Comparison of ENCODE assay signal across 23 mouse cellular contexts in genomic region chr8:109987776-109988175, GRCm38 (mm10). TPM values are rescaled to one million over a fixed set of nuclear protein-coding genes. Genes with fewer than 3 reads are reported as not detected.
"Had no signal": no experiment of that assay in that cellular context is flagged by ENCODE, and none has a peak within 500 bp of the region (broad histone marks: within the 10 kb centered on the region; RNA-seq: fewer than 3 reads in every experiment).

No protein-coding gene starts in this region.

- H3K36me3 ChIP-seq: liver, embryonic 13.5 days; liver, embryonic 15.5 days; midbrain, embryonic 10.5 days; midbrain, embryonic 12.5 days; neural tube, embryonic 13.5 days; neural tube, embryonic 15.5 days had no signal

- H3K4me1 ChIP-seq: liver, embryonic 13.5 days; liver, embryonic 15.5 days; midbrain, embryonic 12.5 days had no signal

- H3K9me3 ChIP-seq: liver, embryonic 13.5 days; liver, embryonic 15.5 days; midbrain, embryonic 10.5 days; midbrain, embryonic 12.5 days; neural tube, embryonic 13.5 days; neural tube, embryonic 15.5 days had no signal

- H3K27ac ChIP-seq: liver, embryonic 13.5 days; liver, embryonic 15.5 days; midbrain, embryonic 10.5 days; midbrain, embryonic 12.5 days; neural tube, embryonic 13.5 days; neural tube, embryonic 15.5 days had no signal

- H3K9ac ChIP-seq: liver, embryonic 13.5 days; liver, embryonic 15.5 days; lung, embryonic 14.5 days; midbrain, embryonic 12.5 days; neural tube, embryonic 13.5 days; neural tube, embryonic 15.5 days had no signal

- H3K4me2 ChIP-seq: liver, embryonic 13.5 days; liver, embryonic 15.5 days; lung, embryonic 14.5 days; midbrain, embryonic 12.5 days; neural tube, embryonic 13.5 days; neural tube, embryonic 15.5 days had no signal

- DNase-seq: liver, embryonic 13.5 days; lung, embryonic 14.5 days; midbrain, embryonic 14.5 days; retina, postnatal 1 day; right cerebral cortex, adult 18-20 months; right cerebral cortex, postnatal 25 days; right cerebral cortex, postnatal 4 days; spleen, adult 18-20 months; thymus, adult 18-20 months; thymus, postnatal 14 days; thymus, postnatal 36 days had no signal

- H3K4me3 ChIP-seq: liver, embryonic 13.5 days; liver, embryonic 15.5 days; midbrain, embryonic 10.5 days; midbrain, embryonic 12.5 days; myocyte; neural tube, embryonic 13.5 days; neural tube, embryonic 15.5 days had no signal

- H3K27me3 ChIP-seq: liver, embryonic 13.5 days; liver, embryonic 15.5 days; midbrain, embryonic 12.5 days; neural tube, embryonic 13.5 days; neural tube, embryonic 15.5 days had no signal

- ATAC-seq: midbrain, embryonic 16.5 days had no signal

RNA-seq across cellular contexts. Expression of gene Tat, which starts 2.5 kb away (rescaled TPM):
- polyA plus RNA-seq: lung, embryonic 14.5 days; midbrain, embryonic 10.5 days; midbrain, embryonic 12.5 days; midbrain, embryonic 14.5 days; midbrain, embryonic 16.5 days; myocyte; neural tube, embryonic 11.5 days; neural tube, embryonic 13.5 days; neural tube, embryonic 15.5 days; small intestine, adult 2 months; stomach, embryonic 14.5 days; stomach, embryonic 16.5 days had no signal

RNA-seq across cellular contexts. Expression of gene Marveld3, which starts 25.8 kb away (rescaled TPM):
- polyA plus RNA-seq: liver, embryonic 13.5 days had no signal

RNA-seq across cellular contexts. Expression of gene Chst4, which starts 51.8 kb away (rescaled TPM):
- polyA plus RNA-seq: liver, embryonic 13.5 days; liver, embryonic 15.5 days; lung, embryonic 14.5 days; midbrain, embryonic 12.5 days; midbrain, embryonic 14.5 days; midbrain, embryonic 16.5 days; myocyte; neural tube, embryonic 11.5 days; neural tube, embryonic 13.5 days; neural tube, embryonic 15.5 days; thymus, postnatal 0 days had no signal
